Mouse (Mus musculus): Measurements from ENCODE around the gene Psmc3. TPM values are rescaled to one million over a fixed set of nuclear protein-coding genes. Genes with fewer than 3 reads are reported as not detected.

Gene Psmc3
- polyA plus RNA-seq, 1 experiment from 2014 or later = 109 TPM

GRCm38 (mm10) chr2:91047359-91047758, 6.5 kb upstream of the Psmc3 start:
- Histone ChIP-seq H3K27me3 (ENCODE audit: insufficient read depth, low read length) (no peaks in the 10 kb centered on the region), H3K4me2 (ENCODE audit: low read depth, low read length) (no peak overlapping the region), H3K36me3 (replicated peaks; ENCODE audit: insufficient read depth, low read length) (peaks cover 4% of the 10 kb centered on the region; the same call in 1 of the 2 replicates), H3K4me3 (ENCODE audit: low read depth, low read length) (no peak overlapping the region), H3K27ac (ENCODE audit: low read depth) (no peak overlapping the region), H3K9me3 (ENCODE audit: low read length) (no peaks in the 10 kb centered on the region), H3K9ac (replicated peaks) (no peak overlapping the region), H3K4me1 (ENCODE audit: insufficient read depth) (peaks cover 6% of the 10 kb centered on the region)
- TF ChIP-seq CTCF (IDR thresholded peaks at IDR 0.05; ENCODE audit: low read depth) = no peak
- ATAC-seq (no peak), DNase-seq (no peak)
- 76% methylated on average over 9 of the region's 9 CpGs for WGBS (ENCODE audit: insufficient replicate concordance)

- DNase-seq (no peak), ATAC-seq (no peak)
- H3K27ac ChIP-seq (ENCODE audit: low read depth) = no peak overlapping the region
- H3K9me3 ChIP-seq (ENCODE audit: low read length) = no peaks in the 10 kb centered on the region
- 42% methylated on average over 3 of the region's 3 CpGs for WGBS (ENCODE audit: insufficient replicate concordance)
- no peaks in the 10 kb centered on the region for H3K27me3 ChIP-seq (ENCODE audit: insufficient read depth, low read length)
- H3K36me3 ChIP-seq (replicated peaks; ENCODE audit: insufficient read depth, low read length) = peaks cover 24% of the 10 kb centered on the region
- H3K9ac ChIP-seq (replicated peaks) = no peak overlapping the region
- H3K4me2 ChIP-seq (ENCODE audit: low read depth, low read length) = no peak overlapping the region
- H3K4me3 ChIP-seq (ENCODE audit: low read depth, low read length) = no peak overlapping the region
- TF ChIP-seq EP300 (IDR thresholded peaks at IDR 0.05; ENCODE audit: low read depth) = no peak
- no peak for TF ChIP-seq CTCF (IDR thresholded peaks at IDR 0.05; ENCODE audit: low read depth)
- H3K4me1 ChIP-seq (ENCODE audit: insufficient read depth) = peaks cover 14% of the 10 kb centered on the region
These were observed 1.9 kb upstream of the Psmc3 start for GRCm38 (mm10) chr2:91051917-91052316.

GRCm38 (mm10) chr2:91052752-91053151, 1.1 kb upstream of the Psmc3 start:
- Histone ChIP-seq H3K27ac (ENCODE audit: low read depth) (no peak overlapping the region), H3K9me3 (ENCODE audit: low read length) (no peaks in the 10 kb centered on the region), H3K4me2 (ENCODE audit: low read depth, low read length) (peak overlapping the region; percentile 93; the same call in 1 of the 2 replicates), H3K4me1 (ENCODE audit: insufficient read depth) (peaks cover 14% of the 10 kb centered on the region), H3K27me3 (ENCODE audit: insufficient read depth, low read length) (no peaks in the 10 kb centered on the region), H3K4me3 (ENCODE audit: low read depth, low read length) (peak overlapping the region; percentile 89; the same call in 1 of the 2 replicates), H3K36me3 (replicated peaks; ENCODE audit: insufficient read depth, low read length) (peaks cover 32% of the 10 kb centered on the region), H3K9ac (replicated peaks) (no peak overlapping the region)
- TF ChIP-seq EP300 (IDR thresholded peaks at IDR 0.05; ENCODE audit: low read depth) (no peak), CTCF (IDR thresholded peaks at IDR 0.05; ENCODE audit: low read depth) (peak; percentile 31; the same call in 1 of the 2 replicates)
- no peak for DNase-seq
- WGBS (ENCODE audit: insufficient replicate concordance) = 47% methylated on average over 2 of the region's 2 CpGs
- no peak for ATAC-seq

GRCm38 (mm10) chr2:91053181-91053933, 452 bp upstream of the Psmc3 start:
- peak; percentile 20 for ATAC-seq
- Histone ChIP-seq H3K36me3 (replicated peaks; ENCODE audit: insufficient read depth, low read length) (peaks cover 36% of the 10 kb centered on the region), H3K4me2 (ENCODE audit: low read depth, low read length) (peak overlapping the region; percentile 93), H3K9ac (replicated peaks) (peak overlapping the region; percentile 53), H3K27me3 (ENCODE audit: insufficient read depth, low read length) (no peaks in the 10 kb centered on the region), H3K4me3 (ENCODE audit: low read depth, low read length) (peak overlapping the region; percentile 89), H3K9me3 (ENCODE audit: low read length) (no peaks in the 10 kb centered on the region), H3K27ac (ENCODE audit: low read depth) (no peak overlapping the region), H3K4me1 (ENCODE audit: insufficient read depth) (peaks cover 14% of the 10 kb centered on the region)
- WGBS (ENCODE audit: insufficient replicate concordance) = under 1% methylated on average over 6 of the region's 6 CpGs
- DNase-seq = no peak
- TF ChIP-seq CTCF (IDR thresholded peaks at IDR 0.05; ENCODE audit: low read depth) = no peak

- no peaks in the 10 kb centered on the region for H3K27me3 ChIP-seq (ENCODE audit: insufficient read depth, low read length)
- no peak overlapping the region for H3K4me2 ChIP-seq (ENCODE audit: low read depth, low read length)
- H3K36me3 ChIP-seq (replicated peaks; ENCODE audit: insufficient read depth, low read length) = peaks cover 65% of the 10 kb centered on the region
- no peak overlapping the region for H3K9ac ChIP-seq (replicated peaks)
- WGBS (ENCODE audit: insufficient replicate concordance) = 97% methylated on average over 5 of the region's 5 CpGs
- TF ChIP-seq EP300 (IDR thresholded peaks at IDR 0.05; ENCODE audit: low read depth) (no peak), CTCF (IDR thresholded peaks at IDR 0.05; ENCODE audit: low read depth) (no peak)
- peaks cover 18% of the 10 kb centered on the region for H3K4me1 ChIP-seq (ENCODE audit: insufficient read depth)
- no peak for ATAC-seq
- DNase-seq = no peak
- no peak overlapping the region for H3K4me3 ChIP-seq (ENCODE audit: low read depth, low read length)
- no peak overlapping the region for H3K27ac ChIP-seq (ENCODE audit: low read depth)
- H3K9me3 ChIP-seq (ENCODE audit: low read length) = no peaks in the 10 kb centered on the region
These were observed 4.6 kb downstream of the Psmc3 start for GRCm38 (mm10) chr2:91058435-91058834.

GRCm38 (mm10) chr2:91059376-91059775, 5.6 kb downstream of the Psmc3 start:
- Histone ChIP-seq H3K9me3 (ENCODE audit: low read length) (no peaks in the 10 kb centered on the region), H3K9ac (replicated peaks) (no peak overlapping the region), H3K27ac (ENCODE audit: low read depth) (no peak overlapping the region), H3K4me1 (ENCODE audit: insufficient read depth) (peaks cover 18% of the 10 kb centered on the region), H3K36me3 (replicated peaks; ENCODE audit: insufficient read depth, low read length) (peaks cover 71% of the 10 kb centered on the region), H3K27me3 (ENCODE audit: insufficient read depth, low read length) (no peaks in the 10 kb centered on the region), H3K4me3 (ENCODE audit: low read depth, low read length) (no peak overlapping the region), H3K4me2 (ENCODE audit: low read depth, low read length) (no peak overlapping the region)
- ATAC-seq = no peak
- 85% methylated on average over 2 of the region's 2 CpGs for WGBS (ENCODE audit: insufficient replicate concordance)
- no peak for DNase-seq
- TF ChIP-seq EP300 (IDR thresholded peaks at IDR 0.05; ENCODE audit: low read depth) (no peak), CTCF (IDR thresholded peaks at IDR 0.05; ENCODE audit: low read depth) (no peak)
